Mouse (Mus musculus): Measurements from ENCODE around the gene Pitpnb.

The Pitpnb gene

GRCm38 (mm10) chr5:111399271-111399670 lies 68.7 kb downstream of the Pitpnb start:
- no peak for DNase-seq

- no peak for DNase-seq
Measured at GRCm38 (mm10) chr5:111401879-111402650, 71.5 kb downstream of the Pitpnb start.

DNA sequence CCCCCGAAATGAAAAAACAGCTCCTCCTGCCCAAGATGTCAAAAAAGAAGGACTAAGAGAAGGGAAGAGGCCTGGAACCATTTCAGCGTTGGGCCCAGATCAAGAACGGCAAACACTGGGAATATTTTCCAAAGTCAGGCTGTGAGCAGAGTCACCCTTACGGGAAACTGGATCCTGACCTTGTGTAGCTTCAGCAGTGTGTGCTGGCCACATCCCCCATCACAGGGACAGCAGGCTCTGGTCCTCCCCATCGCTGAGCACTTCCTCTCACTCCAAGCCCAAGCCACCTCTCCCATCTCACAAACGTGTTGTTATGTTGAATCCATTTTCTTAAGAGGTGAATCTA lies 72.1 kb downstream of the Pitpnb start:
- no peak for DNase-seq

DNA sequence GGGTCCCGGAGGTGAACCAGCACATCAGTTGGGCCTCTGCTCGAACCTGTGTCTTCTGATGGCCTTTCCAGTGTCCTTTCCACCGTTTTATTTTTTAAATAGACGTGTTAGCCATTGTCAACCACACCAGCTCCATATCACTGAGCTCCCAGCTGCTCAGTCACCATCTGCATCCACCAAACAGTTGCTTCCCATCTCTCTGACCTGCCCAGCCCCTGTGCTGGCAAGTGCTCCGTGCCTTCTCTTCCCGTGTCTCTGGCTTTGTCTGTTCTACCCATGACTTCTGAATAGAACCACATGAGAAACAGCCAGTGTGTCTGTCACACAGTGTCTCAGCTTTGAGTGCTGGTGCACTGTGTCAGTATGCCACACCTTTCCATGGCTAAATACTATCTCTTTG lies 74.2 kb downstream of the Pitpnb start:
- DNase-seq = no peak

DNA sequence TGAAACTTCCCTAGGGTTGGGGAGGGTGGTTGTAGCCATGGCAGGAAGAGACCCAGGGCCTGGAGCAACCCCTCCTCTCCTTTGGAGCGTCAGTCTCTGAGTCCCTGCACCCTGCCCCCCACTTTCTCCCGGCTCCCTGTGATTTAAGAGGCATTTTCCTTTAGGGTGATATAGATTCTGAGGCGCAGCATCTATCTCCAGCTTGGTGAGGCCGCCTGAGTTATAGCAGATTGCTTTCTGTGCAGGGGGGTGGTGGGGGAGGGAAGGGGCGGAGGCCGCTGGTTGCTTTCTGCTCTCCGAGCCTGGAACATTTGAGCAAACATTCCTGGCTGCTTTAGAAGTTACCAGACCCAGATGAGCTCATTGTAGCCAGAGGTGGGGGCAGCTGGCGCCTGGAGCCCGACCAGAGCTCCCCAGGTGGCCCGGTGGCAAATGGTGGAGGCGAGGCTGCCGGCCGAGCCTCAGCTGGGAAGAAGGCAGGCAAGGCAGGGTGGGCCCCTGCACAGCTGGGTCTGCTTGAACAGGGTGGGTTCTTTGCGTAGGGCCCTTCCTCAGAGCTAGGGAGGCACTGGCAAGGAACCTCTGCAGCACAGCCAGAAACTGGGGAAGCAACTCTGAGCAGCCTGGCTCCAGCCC lies 78.0 kb downstream of the Pitpnb start:
- no peak for DNase-seq

DNA sequence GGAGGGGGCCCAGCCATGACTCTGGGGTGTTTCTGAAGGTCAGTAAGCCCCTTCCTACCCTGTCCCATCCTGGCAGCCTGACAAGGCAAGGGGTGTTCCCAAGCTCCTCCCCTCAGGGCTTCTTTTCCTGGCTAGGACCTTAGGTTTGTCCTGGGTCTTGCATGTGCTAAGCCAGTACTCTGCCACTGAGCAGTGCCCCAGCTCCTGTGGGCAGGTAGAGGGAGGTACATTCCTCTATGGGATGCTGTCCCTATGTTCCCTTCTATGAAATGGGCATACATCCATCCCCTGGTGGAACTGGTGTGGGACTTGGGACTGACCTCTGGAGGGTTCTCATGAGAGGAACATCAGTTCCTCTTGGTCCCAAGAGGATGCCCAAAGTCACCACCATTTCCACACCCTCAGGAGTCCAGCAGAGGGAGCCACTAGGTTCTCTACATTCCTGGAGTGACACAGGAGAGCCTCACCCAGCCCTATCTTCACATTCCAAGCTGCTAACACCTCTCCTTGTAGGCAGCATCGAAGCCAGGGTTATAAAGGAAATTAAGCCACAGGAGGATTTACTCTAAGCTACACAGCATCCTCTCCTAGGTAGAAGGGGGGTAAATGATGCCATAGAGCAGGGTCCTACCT lies 79.0 kb downstream of the Pitpnb start:
- DNase-seq = no peak

DNA sequence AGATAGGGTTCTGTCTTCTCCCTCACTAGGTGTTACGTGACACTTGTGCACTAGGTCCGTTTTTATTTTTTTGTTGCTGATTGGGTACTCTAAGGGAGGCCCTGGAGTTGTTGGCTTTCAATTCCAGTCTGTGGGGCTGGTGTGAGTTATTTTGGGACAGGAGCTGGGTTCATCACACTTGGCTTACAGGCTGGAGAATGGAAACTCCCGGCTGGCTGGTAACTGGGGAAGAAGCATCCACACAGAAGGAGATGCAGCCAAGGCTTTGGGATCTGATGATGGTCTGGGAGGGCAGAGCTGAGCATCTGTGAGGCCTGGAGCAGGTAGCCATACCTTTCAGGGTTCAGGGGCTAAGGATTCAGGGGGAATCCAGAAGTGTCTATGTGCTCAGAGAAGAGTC lies 80.1 kb downstream of the Pitpnb start:
- no peak for DNase-seq

DNA sequence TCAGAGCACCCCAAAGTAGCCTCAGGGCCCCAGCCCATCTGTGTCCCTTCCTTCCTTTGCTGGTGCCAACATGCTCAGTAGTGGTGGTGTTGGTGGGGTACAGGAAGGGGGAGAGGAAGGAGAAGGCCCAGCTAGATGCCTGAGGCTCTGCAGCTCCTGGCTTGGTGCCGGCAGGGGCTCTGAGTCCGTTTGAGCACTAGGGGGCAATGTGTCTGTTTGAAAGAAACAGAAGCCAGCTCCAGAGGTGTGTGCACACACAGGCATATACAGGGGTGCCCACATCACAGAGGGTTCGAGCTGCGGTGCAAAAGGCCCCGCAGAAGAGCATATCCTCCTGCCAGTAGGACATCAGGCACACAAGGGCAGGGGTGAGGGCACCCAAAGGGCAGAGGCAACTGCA lies 83.6 kb downstream of the Pitpnb start:
- DNase-seq = no peak

DNA sequence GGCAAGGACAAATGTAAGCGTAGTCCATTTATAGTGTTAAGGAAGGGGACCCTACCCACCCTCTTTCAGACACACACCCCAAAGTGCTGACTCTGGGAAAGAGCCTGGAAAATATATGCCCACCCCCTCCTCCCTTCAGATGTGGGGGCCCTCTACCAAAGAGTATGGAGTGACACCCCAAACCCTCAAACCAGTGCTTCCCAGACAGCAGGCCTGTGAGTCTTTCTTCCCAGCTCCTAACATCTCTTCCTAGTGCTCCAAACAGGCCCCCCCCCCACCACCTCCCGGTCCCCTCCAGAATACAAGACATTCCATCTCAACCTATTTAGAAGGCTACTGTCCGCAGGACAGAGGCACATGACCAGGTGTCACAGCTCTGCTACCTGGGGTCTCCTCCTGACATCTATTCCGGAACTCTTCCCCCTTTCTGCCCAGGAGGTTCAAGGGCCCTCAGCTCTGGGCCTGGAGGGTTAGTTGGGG lies 84.2 kb downstream of the Pitpnb start:
- no peak for DNase-seq

DNA sequence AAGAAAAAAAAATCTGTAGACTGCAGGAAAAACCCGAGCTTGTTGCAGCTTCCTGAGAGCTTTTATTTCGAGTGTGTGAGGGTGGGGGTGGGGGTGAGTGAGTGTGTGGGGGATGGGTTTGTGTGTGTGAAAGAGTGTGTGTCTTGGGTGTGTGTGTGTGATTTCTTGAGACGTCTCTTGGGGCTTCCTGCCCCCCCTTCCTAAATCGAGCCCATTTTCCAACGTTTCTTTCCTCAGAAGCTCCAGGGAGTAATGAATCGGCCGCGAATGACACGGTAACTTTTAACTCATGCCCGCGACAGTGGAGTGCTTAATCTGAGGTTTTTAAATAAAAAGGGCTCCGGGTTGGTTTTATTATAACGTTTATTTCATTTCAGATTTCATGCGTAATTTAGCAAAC lies 85.0 kb downstream of the Pitpnb start:
- no peak for DNase-seq

DNA sequence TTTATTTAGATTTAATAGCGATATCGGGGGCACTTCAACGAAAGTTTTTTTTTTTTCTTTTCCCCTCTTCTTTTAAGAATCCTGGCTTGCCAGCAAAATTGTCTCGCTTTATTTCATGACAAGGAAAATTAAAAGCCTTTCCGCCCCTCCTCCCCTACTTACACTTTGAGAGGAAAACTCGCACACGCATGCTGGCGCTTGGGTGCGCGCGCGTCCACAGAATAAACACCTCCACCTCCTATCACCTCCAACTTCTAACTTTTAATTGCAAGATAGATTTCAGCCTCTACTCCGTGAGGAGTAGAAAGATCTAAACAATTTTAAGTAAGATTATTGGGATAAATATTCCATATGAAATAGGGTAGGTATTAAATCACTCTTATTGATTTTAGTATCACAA lies 85.5 kb downstream of the Pitpnb start:
- DNase-seq = no peak

DNA sequence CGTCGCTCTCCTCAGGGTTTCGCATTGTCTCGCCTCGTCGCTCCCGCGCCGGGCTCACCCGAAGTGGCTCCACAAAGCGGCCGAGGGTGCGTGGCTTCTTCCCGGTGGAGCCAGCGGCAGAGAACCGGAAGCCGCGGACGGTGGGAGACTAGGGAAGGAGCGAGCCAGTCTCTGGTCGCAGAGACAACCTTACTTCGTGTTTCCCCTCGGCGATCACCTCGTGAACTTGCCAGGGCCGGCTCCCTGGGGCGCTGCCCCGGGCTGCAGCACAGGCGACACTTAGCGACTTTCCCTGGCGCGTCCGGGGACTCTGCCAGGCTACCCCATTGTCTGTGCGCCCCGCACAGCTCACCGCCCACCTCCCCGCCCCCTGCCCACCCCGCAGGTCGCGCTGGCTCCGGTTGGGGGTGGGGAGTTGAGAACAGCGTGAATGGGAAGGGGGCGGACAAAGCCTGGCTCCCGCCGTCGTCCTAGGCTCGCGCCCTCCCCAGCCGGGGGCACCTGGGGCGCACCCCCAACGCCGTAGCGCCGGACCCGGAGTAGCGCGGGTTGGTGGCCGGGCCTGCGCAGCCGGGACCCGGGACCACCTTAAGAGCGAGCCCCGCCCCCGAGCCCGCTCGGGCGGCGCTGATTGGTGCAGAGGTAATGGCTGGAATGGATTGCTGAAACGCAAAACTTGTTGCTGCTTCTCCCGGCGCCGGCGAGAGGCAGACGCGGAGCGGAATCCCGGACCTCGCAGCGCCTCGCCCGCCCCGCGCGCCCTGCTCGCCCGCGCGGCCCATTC lies 86.2 kb downstream of the Pitpnb start, which contains the start of gene Mn1:
TSS of gene Mn1 (plus strand) at position 772 of the 784 bp plus-strand sequence.
- peak; percentile 20 for DNase-seq

- no peak for DNase-seq
Measured at GRCm38 (mm10) chr5:111417378-111418131, 87.0 kb downstream of the Pitpnb start.

DNA sequence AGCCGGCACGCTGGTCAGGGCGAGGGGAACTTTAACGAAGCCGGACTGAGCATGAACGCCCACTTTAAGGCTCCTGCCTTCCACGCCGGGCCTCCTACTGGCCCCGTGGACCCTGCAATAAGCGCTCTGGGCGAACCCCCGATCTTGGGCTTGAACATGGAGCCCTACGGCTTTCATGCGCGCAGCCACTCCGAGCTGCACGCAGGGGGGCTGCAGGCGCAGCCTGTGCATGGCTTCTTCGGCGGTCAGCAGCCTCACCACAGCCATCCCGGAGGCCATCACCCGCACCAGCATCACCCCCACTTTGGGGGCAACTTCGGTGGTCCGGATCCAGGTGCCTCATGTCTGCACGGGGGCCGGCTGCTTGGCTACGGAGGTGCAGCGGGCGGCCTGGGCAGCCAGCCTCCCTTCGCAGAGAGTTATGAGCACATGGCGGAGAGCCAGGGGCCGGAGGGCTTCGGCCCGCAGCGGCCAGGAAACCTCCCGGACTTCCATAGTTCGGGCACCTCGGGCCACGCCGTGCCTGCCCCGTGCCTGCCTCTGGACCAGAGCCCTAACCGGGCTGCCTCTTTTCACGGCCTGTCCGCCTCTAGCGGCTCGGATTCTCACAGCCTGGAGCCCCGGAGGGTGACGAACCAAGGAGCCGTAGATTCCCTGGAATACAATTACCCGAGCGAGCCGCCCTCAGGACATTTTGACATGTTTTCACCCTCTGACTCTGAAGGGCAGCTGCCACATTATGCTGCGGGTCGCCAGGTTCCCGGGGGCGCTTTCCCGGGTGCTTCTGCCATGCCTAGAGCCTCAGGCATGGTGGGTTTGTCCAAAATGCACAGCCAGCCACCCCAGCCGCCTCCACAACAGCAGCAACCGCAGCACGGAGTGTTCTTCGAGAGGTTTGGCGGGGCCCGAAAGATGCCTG lies 87.9 kb downstream of the Pitpnb start:
- no peak for DNase-seq

- DNase-seq = no peak
Measured at GRCm38 (mm10) chr5:111419121-111419881, 88.7 kb downstream of the Pitpnb start.

DNA sequence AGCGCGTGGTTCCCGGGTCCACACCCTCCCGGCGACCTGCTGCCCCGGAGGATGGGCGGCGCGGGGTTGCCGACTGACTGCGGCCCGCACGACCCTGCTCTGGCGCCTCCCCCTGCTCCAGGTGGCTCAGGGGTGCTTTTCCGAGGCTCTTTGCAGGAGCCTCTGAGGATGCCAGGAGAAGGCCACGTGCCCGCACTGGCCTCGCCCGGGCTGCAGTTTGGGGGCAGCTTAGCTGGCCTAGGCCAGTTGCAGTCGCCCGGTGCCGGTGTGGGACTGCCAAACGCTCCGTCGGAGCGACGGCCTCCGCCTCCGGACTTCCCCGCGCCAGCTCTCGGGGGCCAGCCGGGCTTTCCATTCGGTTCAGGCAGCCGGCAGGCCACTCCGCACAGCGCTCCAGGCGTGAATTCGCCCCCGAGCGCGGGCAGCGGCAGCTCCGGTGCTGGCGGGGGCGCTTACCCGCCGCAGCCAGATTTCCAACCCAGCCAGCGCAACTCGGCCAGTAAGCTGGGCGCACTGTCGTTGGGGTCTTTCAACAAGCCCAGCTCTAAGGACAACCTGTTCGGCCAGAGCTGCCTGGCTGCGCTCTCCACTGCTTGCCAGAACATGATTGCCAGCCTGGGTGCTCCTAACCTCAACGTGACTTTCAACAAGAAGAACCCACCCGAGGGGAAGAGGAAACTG lies 89.6 kb downstream of the Pitpnb start:
- DNase-seq = no peak

DNA sequence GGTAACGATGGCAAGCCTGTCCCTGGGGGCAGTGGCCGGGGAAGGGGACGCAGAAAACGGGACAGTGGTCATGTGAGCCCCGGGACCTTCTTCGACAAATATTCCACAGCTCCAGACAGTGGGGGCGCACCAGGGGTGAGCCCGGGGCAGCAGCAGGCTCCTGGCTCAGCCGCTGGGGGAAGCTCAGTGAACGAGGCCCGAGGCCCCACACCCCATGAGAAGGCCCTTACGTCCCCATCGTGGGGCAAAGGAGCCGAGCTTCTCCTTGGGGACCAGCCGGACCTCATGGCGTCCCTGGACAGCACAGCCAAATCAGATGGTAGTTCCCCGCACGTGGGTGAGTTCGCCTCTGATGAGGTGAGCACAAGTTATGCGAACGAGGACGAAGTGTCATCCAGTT lies 90.3 kb downstream of the Pitpnb start:
- DNase-seq = no peak

DNA sequence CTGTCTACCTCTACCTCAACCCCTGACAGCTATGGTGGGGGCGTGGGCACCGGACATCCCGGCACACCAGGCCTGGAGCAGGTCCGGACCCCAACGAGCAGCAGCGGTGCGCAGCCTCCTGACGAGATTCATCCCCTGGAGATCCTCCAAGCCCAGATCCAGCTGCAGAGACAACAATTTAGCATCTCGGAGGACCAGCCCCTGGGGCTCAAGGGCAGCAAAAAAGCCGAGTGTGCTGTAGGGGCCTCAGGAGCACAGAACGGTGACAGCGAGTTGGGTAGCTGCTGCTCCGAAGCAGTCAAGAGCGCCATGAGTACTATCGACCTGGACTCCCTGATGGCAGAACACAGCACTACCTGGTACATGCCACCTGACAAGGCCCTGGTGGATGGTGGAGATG lies 90.9 kb downstream of the Pitpnb start:
- DNase-seq = no peak

- no peak for DNase-seq
Measured at GRCm38 (mm10) chr5:111422058-111422800, 91.7 kb downstream of the Pitpnb start.

All from cerebellum, adult 9-10 months (tissue).